In genomic region chr10:80156002-80156751, GRCm38 (mm10) we compare ENCODE assay signal across 8 mouse cellular contexts. TPM values are rescaled to one million over a fixed set of nuclear protein-coding genes. Genes with fewer than 3 reads are reported as not detected.
DNase-seq lines count a peak whose midpoint lies in the region; ATAC-seq lines count a peak whose summit lies in the region.

No protein-coding gene starts in this region.

- peak overlapping the region; percentile 37; the same call in 1 of the 2 replicates for H3K9ac ChIP-seq in limb, embryonic 12.5 days (replicated peaks)
- H3K9ac ChIP-seq in stomach, embryonic 16.5 days (ENCODE audit: low read length), result no peak overlapping the region

- DNase-seq in heart, adult 11 months, result peak; percentile 93
- DNase-seq in heart, postnatal 10 days, result no peak
- DNase-seq in right cerebral cortex, adult 2 months (ENCODE audit: low spot score in 2 of 2), result peak; percentile 37 to 48
- DNase-seq in right cerebral cortex, adult 18-20 months, result no peak
- DNase-seq in ovary, postnatal 14 days (ENCODE audit: low spot score), result no peak
- no peak for DNase-seq in testis, postnatal 10 days (ENCODE audit: low spot score)

- H3K36me3 ChIP-seq in limb, embryonic 12.5 days, result peaks cover 65% of the 10 kb centered on the region
- peaks cover 39% of the 10 kb centered on the region for H3K36me3 ChIP-seq in stomach, embryonic 16.5 days (ENCODE audit: control insufficient read depth, insufficient read depth, low read length)

- 86% methylated on average over 29 of the region's 29 CpGs for WGBS in limb, embryonic 12.5 days
- WGBS in stomach, embryonic 16.5 days, result 75% methylated on average over 29 of the region's 29 CpGs

- no peak overlapping the region for H3K4me2 ChIP-seq in limb, embryonic 12.5 days
- H3K4me2 ChIP-seq in stomach, embryonic 16.5 days (ENCODE audit: low read depth, low read length), result no peak overlapping the region

- intact Hi-C loops in heart, postnatal 10 days (cut with DNase I), result no loop called here

- H3K27me3 ChIP-seq in limb, embryonic 12.5 days, result no peaks in the 10 kb centered on the region
- no peaks in the 10 kb centered on the region for H3K27me3 ChIP-seq in stomach, embryonic 16.5 days (ENCODE audit: control insufficient read depth, insufficient read depth, low read length)

- H3K27ac ChIP-seq in limb, embryonic 12.5 days, result peak overlapping the region; percentile 88; the same call in 1 of the 2 replicates
- H3K27ac ChIP-seq in stomach, embryonic 16.5 days (ENCODE audit: low read length), result peak overlapping the region; percentile 76

- no peak for ATAC-seq in limb, embryonic 12.5 days (ENCODE audit: insufficient number of reproducible peaks, insufficient read depth, low FRiP score, low TSS enrichment, low read depth)
- ATAC-seq in stomach, embryonic 16.5 days (ENCODE audit: insufficient read depth, low FRiP score), result no peak

- peaks cover 86% of the 10 kb centered on the region for H3K4me1 ChIP-seq in limb, embryonic 12.5 days (replicated peaks)
- peaks cover 84% of the 10 kb centered on the region for H3K4me1 ChIP-seq in stomach, embryonic 16.5 days (ENCODE audit: control insufficient read depth, insufficient read depth, low read length)

- no peaks in the 10 kb centered on the region for H3K9me3 ChIP-seq in limb, embryonic 12.5 days
- H3K9me3 ChIP-seq in stomach, embryonic 16.5 days (replicated peaks; ENCODE audit: control insufficient read depth, low read length), result no peaks in the 10 kb centered on the region

- 0 out of 2 replicates have a peak overlapping the region, but pooled peaks have one; percentile 4 for H3K4me3 ChIP-seq in limb, embryonic 12.5 days (replicated peaks)
- no peak overlapping the region for H3K4me3 ChIP-seq in stomach, embryonic 16.5 days (replicated peaks; ENCODE audit: low read length)

RNA-seq across cellular contexts. Expression of gene Midn, which starts 8.1 kb away (rescaled TPM):
- 100 to 1,000 TPM; 132 to 190 TPM for total RNA-seq in heart, postnatal 10 days (2021)
- 30.6 and 38.0 TPM in 2 replicates for polyA plus RNA-seq in limb, embryonic 12.5 days (2016; fragmentation: Nextera tagmentation; extraction: Ambion mirVana)
- 7.8 and 9.8 TPM in 2 replicates for polyA plus RNA-seq in stomach, embryonic 16.5 days (2015; fragmentation: Nextera tagmentation; extraction: Ambion mirVana)

RNA-seq across cellular contexts. Expression of gene Cirbp, which starts 9.6 kb away (rescaled TPM):
- 100 to 1,000 TPM; 113 to 134 TPM for total RNA-seq in heart, postnatal 10 days (2021)
- polyA plus RNA-seq in limb, embryonic 12.5 days (2016; fragmentation: Nextera tagmentation; extraction: Ambion mirVana), result 166 and 175 TPM in 2 replicates
- polyA plus RNA-seq in stomach, embryonic 16.5 days (2015; fragmentation: Nextera tagmentation; extraction: Ambion mirVana), result 69.8 and 80.8 TPM in 2 replicates

RNA-seq across cellular contexts. Expression of gene Cbarp, which starts 15.5 kb away (rescaled TPM):
- 1 to 10 TPM; 3.2 to 4.1 TPM for total RNA-seq in heart, postnatal 10 days (2021)
- polyA plus RNA-seq in limb, embryonic 12.5 days (2016; fragmentation: Nextera tagmentation; extraction: Ambion mirVana), result 4.9 and 5.6 TPM in 2 replicates
- polyA plus RNA-seq in stomach, embryonic 16.5 days (2015; fragmentation: Nextera tagmentation; extraction: Ambion mirVana), result 3.1 and 3.9 TPM in 2 replicates

RNA-seq across cellular contexts. Expression of gene 1600002K03Rik, which starts 16.6 kb away (rescaled TPM):
- 1 to 10 TPM; 3.1 to 3.4 TPM for total RNA-seq in heart, postnatal 10 days (2021)
- 9.1 and 9.5 TPM in 2 replicates for polyA plus RNA-seq in limb, embryonic 12.5 days (2016; fragmentation: Nextera tagmentation; extraction: Ambion mirVana)
- polyA plus RNA-seq in stomach, embryonic 16.5 days (2015; fragmentation: Nextera tagmentation; extraction: Ambion mirVana), result 16.4 and 16.6 TPM in 2 replicates

RNA-seq across cellular contexts. Expression of gene Atp5d, which starts 17.7 kb away (rescaled TPM):
- total RNA-seq in heart, postnatal 10 days (2021), result 1,000 to 10,000 TPM; 1,058 to 1,125 TPM
- polyA plus RNA-seq in limb, embryonic 12.5 days (2016; fragmentation: Nextera tagmentation; extraction: Ambion mirVana), result 460 and 465 TPM in 2 replicates
- polyA plus RNA-seq in stomach, embryonic 16.5 days (2015; fragmentation: Nextera tagmentation; extraction: Ambion mirVana), result 536 and 594 TPM in 2 replicates

Comparison
In these comparisons a context has a peak if more than half of its experiments do, and no peak if none do; other contexts are left out.
1. DNase-seq: peak in heart, adult 11 months (single experiment) and right cerebral cortex, adult 2 months (2 of 2); none in heart, postnatal 10 days (0 of 2), right cerebral cortex, adult 18-20 months (single experiment), ovary, postnatal 14 days (single experiment) and testis, postnatal 10 days (single experiment).